Mouse (Mus musculus): Measurements from ENCODE around the gene Tas2r130.
"Not testable (repeated sequence)": the region's sequence is repeated elsewhere in the genome, so short reads cannot be mapped to it uniquely, and the experiment has no call there.

Tas2r130 gene

DNA sequence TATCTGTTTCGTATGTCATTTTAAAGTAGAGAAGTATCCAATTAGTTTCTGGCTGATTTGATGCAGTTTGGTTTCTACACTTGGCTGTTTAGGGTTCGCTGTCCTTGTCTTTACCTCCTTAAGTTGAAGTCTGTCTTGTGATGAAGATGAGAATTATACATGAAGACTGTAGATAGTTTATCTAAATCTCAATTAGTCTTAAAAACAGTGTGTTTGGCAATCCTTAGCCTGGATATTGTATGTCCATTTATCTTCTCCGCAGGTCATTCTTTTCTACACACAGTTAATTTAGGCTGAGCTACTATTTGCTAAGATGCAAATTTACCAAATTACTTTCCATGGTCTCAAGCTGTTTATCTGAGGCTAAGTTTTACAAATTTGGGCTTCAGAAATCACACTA is at the start of gene Tas2r130:
TSS of gene Tas2r130 (minus strand) at position 101 of the 400 bp plus-strand sequence.
- no peak for DNase-seq (ENCODE audit: low spot score in 2 of 2)

- no peak for DNase-seq (ENCODE audit: low spot score in 2 of 2)
Measured at GRCm38 (mm10) chr6:131678786-131679185, 48.1 kb upstream of the Tas2r130 start, which contains the start of gene Tas2r106. Tas2r106 (minus strand) TSS chr6:131678886.

- DNase-seq (ENCODE audit: low spot score in 2 of 2), result no peak
Measured at GRCm38 (mm10) chr6:131660049-131660448, 29.3 kb upstream of the Tas2r130 start, which contains the start of gene Tas2r107. Tas2r107 (minus strand) TSS chr6:131660149.

GRCm38 (mm10) chr6:131609956-131610355 is 20.8 kb downstream of the Tas2r130 start:
- not testable (repeated sequence) for DNase-seq (ENCODE audit: low spot score in 2 of 2)

DNA sequence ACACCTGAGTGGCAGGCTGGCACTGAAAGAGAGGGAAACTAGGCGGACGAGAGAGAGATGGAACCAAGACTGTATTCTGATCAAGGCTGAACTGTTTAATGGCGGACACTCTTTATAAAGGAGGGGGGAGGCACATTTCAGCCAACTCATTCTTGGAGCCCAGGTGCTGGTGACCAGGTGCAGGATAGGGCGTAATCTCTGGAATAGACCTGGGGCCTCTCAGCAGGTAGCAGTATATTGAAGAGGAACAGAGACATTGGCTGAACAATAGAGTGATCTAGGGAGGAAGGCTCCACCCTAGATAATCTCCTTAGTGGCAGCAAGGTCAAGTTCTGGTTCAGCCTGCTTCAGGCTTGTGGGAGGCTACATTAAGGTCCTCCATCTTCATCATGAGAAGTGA is 25.9 kb downstream of the Tas2r130 start:
- no peak for DNase-seq (ENCODE audit: low spot score in 2 of 2)
